Mouse (Mus musculus) spleen, adult 2 months (tissue): ENCODE measurements around the gene Klhdc8a. TPM values are rescaled to one million over a fixed set of nuclear protein-coding genes. Genes with fewer than 3 reads are reported as not detected.

Source experiments
- DNase-seq, 2 experiments: peaks; one replicate each; pipeline versions ENCODE4 v3.0.0 to v3.0.0-alpha.2; 2012 to 2021; ENCODE audit warnings: low spot score in 2 of 2, low read depth in 1 of 2
- H3K27ac ChIP-seq: fragments of 200-500 bp; 2 replicates; pipeline ENCODE4 v1.5.1; 2012; ENCODE audit warnings: low read length, inconsistent platforms; ENCODE audit not compliant: insufficient read depth
- H3K27me3 ChIP-seq: fragments of 200-500 bp; 2 replicates; pipeline ENCODE4 v1.6.1; 2012; ENCODE audit warnings: mild to moderate bottlenecking, moderate library complexity, low read length, inconsistent platforms; ENCODE audit not compliant: control insufficient read depth, insufficient read depth
- H3K36me3 ChIP-seq: fragments of 200-500 bp; 2 replicates; pipeline ENCODE4 v1.6.1; 2012; ENCODE audit warnings: mild to moderate bottlenecking, low read length, inconsistent platforms; ENCODE audit not compliant: control insufficient read depth, insufficient read depth
- H3K4me1 ChIP-seq: fragments of 200-500 bp; 2 replicates; pipeline ENCODE4 v1.6.1; 2011; ENCODE audit warnings: inconsistent platforms; ENCODE audit not compliant: control insufficient read depth, insufficient read depth, insufficient read length
- H3K4me3 ChIP-seq: fragments of 200-500 bp; 2 replicates; pipeline ENCODE4 v1.5.1; 2011; ENCODE audit warnings: mild to moderate bottlenecking, inconsistent platforms; ENCODE audit not compliant: insufficient read depth, insufficient read length; ENCODE audit errors: extremely low read depth
- CTCF ChIP-seq: fragments of 200-500 bp; IDR thresholded peaks from 2 replicates; pipeline ENCODE4 v1.5.1; 2011; ENCODE audit warnings: mild to moderate bottlenecking, inconsistent platforms; ENCODE audit not compliant: insufficient read depth, insufficient read length, insufficient replicate concordance; ENCODE audit errors: extremely low read depth
- POLR2A ChIP-seq: fragments of 200-500 bp; IDR thresholded peaks from 2 replicates; pipeline ENCODE4 v1.6.1; 2011; ENCODE audit warnings: low read depth, low read length, inconsistent platforms
- WGBS: fragments of 180-500 bp; shearing (Covaris S2); methylation state at CpG from one replicate; pipeline ENCODE4 v1.1.7; 2018; 5-methylcytosine and 5-hydroxymethylcytosine counted together
- polyA plus RNA-seq: library from polyadenylated mRNA; depleted of rRNA; stranded (reverse); fragments of >200 nt; gene quantifications from 2 replicates; pipeline ENCODE4 v1.2.3, GENCODE M21; 2012

The Klhdc8a gene
- polyA plus RNA-seq, 1 experiment, result 0.68 TPM

- H3K4me3 ChIP-seq, result no peak overlapping the region
- peaks cover 34% of the 10 kb centered on the region for H3K4me1 ChIP-seq
- peak overlapping the region; percentile 37 for H3K27ac ChIP-seq
- DNase-seq, result no peak
- no peaks in the 10 kb centered on the region for H3K27me3 ChIP-seq
- peaks cover 24% of the 10 kb centered on the region for H3K36me3 ChIP-seq
- WGBS, result 71% methylated on average over 6 of the region's 6 CpGs
- no peak for TF ChIP-seq CTCF
- TF ChIP-seq POLR2A, result no peak
Observed at GRCm38 (mm10) chr1:132334178-132334801, 35.9 kb downstream of the Klhdc8a start.

DNA sequence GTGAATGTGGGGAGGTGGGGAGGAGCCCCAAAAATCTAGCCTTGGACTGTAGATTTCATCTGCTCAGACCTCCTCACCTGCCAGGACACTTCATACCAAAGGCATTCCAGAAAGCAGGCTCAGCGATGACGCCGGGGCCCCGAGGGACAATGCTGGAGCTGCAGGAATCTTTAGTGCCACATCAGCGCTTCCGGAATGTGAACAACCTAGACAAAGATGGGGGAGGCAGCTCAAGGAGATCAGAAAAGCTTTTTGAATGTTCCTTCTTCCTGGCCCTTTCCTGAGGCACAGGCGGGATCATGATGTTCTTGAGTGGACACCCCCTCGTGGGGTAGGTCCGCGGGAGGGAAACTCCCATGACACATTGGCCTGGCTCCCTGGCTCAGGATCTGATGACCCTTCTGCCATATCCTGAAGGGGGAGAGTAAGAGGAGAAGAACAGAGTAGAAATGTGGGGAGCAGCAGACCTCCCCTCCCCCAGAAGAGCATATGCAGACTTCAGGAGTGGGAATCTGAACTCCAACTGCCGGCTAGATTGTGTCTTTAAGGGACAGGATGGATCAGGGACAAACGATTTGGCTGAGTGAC is 37.0 kb downstream of the Klhdc8a start:
- TF ChIP-seq POLR2A (no peak), CTCF (no peak)
- no peak overlapping the region for H3K27ac ChIP-seq
- WGBS, result 79% methylated on average over 12 of the region's 12 CpGs

GRCm38 (mm10) chr1:132336921-132337320 is 38.5 kb downstream of the Klhdc8a start:
- H3K4me1 ChIP-seq, result peaks cover 45% of the 10 kb centered on the region
- H3K36me3 ChIP-seq, result peaks cover 6% of the 10 kb centered on the region
- no peaks in the 10 kb centered on the region for H3K27me3 ChIP-seq
- WGBS, result 22% methylated on average over 6 of the region's 6 CpGs
- TF ChIP-seq POLR2A (no peak), CTCF (no peak)
- no peak overlapping the region for H3K4me3 ChIP-seq
- H3K27ac ChIP-seq, result peak overlapping the region; percentile 71
- peak in 1 of 2 experiments; percentile 45 for DNase-seq

More for the DNA sequence above, 37.0 kb downstream of the Klhdc8a start:
- peaks cover 15% of the 10 kb centered on the region for H3K36me3 ChIP-seq
- H3K4me1 ChIP-seq, result peaks cover 40% of the 10 kb centered on the region
- no peak overlapping the region for H3K4me3 ChIP-seq
- no peaks in the 10 kb centered on the region for H3K27me3 ChIP-seq
- DNase-seq, result no peak

DNA sequence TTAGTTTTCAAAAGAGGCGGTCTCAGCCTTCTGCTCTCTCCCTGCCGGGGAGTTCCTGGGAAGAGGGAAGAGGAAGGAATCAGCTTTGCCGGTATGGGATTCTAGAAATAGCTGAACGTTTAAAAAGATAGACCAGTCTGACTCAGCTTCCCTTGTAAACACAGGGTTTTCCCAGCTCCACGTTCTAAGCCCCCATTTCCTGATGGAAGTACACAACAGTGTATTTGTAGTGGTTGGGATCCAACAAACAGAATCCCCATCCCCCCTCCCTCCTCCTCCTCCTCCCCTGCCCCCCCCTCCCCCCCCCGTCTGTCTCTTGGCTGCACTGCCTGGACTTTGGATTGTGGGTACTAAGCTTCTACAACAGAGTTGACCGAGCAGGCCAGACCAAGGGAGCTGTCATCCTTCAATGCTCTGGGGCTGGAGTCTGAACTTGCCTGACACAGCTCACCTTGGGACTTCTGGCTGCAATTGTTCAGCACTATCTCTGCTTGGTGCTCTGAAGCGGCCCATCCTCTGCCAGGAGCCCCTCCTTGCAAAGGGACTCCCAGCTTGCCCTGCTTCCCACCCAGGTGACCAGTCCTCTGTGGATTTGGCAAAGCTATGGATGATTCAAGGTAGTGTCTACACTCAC is 39.7 kb downstream of the Klhdc8a start:
- no peak for DNase-seq
- TF ChIP-seq CTCF, result no peak
- no peak for TF ChIP-seq POLR2A
- Histone ChIP-seq H3K36me3 (no peaks in the 10 kb centered on the region), H3K27me3 (no peaks in the 10 kb centered on the region), H3K27ac (no peak overlapping the region; the same call in 1 of the 2 replicates), H3K4me3 (no peak overlapping the region), H3K4me1 (peaks cover 49% of the 10 kb centered on the region)
- WGBS, result 73% methylated on average over 8 of the region's 8 CpGs

GRCm38 (mm10) chr1:132341731-132342501 is 43.5 kb downstream of the Klhdc8a start:
- peaks cover 10% of the 10 kb centered on the region for H3K36me3 ChIP-seq
- peak; percentile 90 to 95 for DNase-seq
- TF ChIP-seq POLR2A, result no peak
- H3K4me3 ChIP-seq, result peak overlapping the region; percentile 53
- no peaks in the 10 kb centered on the region for H3K27me3 ChIP-seq
- peaks cover 40% of the 10 kb centered on the region for H3K4me1 ChIP-seq
- H3K27ac ChIP-seq, result peak overlapping the region; percentile 95
- 1% methylated on average over 5 of the region's 5 CpGs for WGBS

DNA sequence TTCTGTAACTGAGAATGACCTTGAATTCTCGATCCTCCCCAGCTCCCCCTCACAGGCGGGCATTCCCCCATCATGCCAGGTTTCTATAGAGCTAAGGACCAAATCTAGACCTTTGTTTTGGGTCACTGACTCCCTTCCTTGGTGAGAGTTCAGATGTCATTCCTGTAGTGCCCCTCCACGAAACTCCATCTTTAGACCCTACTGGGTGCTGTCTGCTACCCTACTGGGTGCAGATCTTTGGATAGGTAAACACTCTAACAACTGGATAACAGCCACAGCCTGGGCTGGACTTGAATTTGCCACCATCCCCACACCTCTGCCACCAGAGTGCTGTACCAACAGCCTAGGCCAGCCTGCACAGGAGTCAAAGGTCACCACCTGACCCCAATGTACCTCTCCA is 44.1 kb downstream of the Klhdc8a start:
- Histone ChIP-seq H3K4me3 (peak overlapping the region; percentile 53), H3K4me1 (peaks cover 34% of the 10 kb centered on the region), H3K27me3 (no peaks in the 10 kb centered on the region), H3K36me3 (peaks cover 11% of the 10 kb centered on the region), H3K27ac (peak overlapping the region; percentile 95)
- 34% methylated on average over 3 of the region's 3 CpGs for WGBS
- TF ChIP-seq POLR2A (no peak), CTCF (no peak)
- DNase-seq, result no peak
